Mouse (Mus musculus): Measurements from ENCODE around the gene Usp36.
A peak's percentile ranks its signal among the peaks of the same experiment; 100 is the strongest.

The Usp36 gene

GRCm38 (mm10) chr11:118248150-118249011, 41.7 kb downstream of the Usp36 start, which contains the start of gene Cyth1:
Gene Cyth1, minus strand, starts transcription at chr11:118248592.
- peak; percentile 100 for DNase-seq (ENCODE audit: low read depth)

DNA sequence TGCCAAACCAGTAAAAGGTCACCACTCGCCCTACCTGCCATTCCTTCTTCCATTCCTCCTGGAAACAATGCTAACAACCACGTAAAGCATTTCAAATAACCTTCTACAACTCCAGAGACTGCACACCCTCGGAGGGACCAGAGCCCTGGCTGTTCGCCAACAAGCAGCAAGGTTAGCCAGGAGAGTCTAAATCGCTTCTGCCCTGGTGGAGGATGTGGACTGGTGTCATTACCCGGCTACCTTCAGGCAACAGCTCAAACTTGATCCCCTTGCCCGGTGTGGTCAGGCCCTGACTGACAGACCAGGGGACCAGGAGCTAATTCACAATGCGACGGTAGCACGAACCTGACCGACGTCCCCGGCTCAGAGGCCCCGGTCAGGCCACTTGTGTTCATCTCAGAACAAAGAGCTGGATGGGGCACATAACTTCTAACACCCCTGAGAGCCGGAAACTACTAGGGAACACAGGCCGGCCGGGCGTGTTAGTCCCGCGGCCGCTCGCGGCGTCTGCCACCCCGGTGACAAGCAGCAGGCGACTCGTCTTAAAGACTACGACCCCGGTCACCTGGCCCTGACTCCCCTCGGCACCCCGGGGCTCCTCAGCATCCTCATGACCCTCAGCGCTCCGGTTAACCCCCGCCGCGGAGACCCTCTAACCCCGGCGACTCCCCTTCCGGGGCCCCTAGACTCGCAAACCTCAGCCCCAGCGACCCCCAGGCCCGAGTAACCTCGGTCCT, 42.5 kb downstream of the Usp36 start:
- DNase-seq (ENCODE audit: low read depth), result peak; percentile 66

DNA sequence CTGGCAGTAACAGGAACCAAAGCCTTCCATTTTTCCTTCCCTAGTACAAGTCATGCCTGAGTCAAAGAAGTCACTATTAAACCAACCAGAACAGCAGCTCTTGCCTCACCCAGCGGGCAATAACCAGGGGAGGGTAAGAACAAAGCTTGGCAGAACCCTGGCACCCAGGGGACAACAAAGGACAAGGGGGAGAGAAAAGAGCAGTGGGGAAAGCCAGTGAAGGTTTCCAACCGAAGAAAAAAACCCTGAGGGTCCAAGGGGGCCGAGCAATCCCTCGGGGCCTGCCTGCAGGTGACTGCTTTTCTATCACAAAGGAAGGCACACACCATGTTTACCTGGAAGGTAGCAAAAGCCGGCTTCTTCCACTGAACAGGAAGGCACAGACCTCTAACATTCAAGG, 43.3 kb downstream of the Usp36 start:
- DNase-seq (ENCODE audit: low read depth), result no peak

- DNase-seq (ENCODE audit: low read depth), result no peak
These were observed 44.9 kb downstream of the Usp36 start for GRCm38 (mm10) chr11:118245130-118245529.

DNA sequence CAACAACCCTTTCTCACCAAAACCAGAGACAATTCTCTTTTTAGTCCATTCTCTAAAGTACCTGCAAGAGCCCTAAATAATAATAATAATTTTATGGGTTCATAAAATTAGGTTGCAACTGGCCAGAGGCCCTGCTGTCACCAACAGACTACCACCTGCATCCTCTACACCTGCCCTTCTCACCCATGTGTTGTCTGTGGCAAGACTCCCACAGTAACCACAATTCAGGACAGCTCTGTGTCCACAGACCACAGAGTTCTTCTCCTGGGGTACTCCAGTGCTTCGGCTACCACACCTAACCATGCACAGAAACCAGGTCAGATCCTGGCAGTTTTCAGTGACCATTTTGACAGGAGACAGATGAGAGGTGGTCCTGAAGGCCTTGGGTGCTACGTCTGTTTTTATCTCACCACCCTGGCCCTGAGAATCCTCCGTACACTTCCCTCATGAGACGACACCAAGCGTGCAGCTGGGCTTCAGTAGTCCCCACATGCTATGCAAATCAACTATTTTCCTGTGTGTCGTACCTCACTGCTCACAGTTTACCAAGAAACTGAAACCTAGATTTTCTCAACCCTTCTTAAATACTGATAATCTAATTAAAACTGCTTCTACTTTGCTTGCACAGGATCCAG, 46.3 kb downstream of the Usp36 start:
- DNase-seq (ENCODE audit: low read depth), result no peak

GRCm38 (mm10) chr11:118242506-118242905, 47.5 kb downstream of the Usp36 start:
- DNase-seq (ENCODE audit: low read depth), result no peak

DNA sequence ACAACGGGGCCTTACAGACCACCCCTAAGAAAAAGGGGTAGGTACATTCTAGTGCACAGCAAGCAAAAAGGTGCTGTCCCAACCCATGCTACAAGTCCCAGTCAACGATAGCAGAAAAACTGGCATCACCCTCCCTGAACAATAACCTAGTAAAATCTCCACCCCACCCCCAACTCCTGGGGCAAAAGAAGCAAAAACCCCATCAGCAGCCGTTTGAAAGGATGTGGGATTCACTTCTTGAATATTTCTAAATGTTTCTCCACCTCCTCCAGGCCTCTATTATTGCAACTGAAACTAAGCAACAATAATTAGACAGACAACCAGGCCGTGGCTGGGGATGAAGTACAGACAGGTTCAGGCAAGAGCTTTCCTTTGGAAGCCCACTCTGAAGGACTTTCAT, 49.7 kb downstream of the Usp36 start:
- DNase-seq (ENCODE audit: low read depth), result no peak

GRCm38 (mm10) chr11:118239281-118240198, 50.5 kb downstream of the Usp36 start:
- DNase-seq (ENCODE audit: low read depth), result no peak

- peak; percentile 72 for DNase-seq (ENCODE audit: low read depth)
These were observed 53.4 kb downstream of the Usp36 start for GRCm38 (mm10) chr11:118236520-118237190.

- no peak for DNase-seq (ENCODE audit: low read depth)
These were observed 55.1 kb downstream of the Usp36 start for GRCm38 (mm10) chr11:118234929-118235328.

DNA sequence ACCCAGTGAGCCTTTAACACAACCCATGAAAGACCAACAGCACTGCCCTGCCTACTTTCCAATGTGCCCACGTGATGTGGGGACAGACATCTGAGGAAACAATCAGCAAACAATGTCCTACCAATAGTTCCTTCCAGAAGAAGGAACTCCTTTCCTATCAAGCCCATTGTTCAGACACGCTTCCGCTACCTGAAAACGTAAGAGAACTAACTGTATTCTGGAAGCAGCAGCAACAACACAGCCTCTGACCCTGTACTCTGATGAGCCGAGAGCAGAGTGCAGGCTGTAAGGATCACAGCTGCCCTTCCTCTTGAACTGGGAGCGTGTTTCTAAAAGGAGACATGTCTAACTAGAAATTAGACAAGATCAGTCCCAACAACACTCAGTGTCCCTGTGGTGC, 55.5 kb downstream of the Usp36 start:
- DNase-seq (ENCODE audit: low read depth), result no peak

- DNase-seq (ENCODE audit: low read depth), result no peak
These were observed 56.1 kb downstream of the Usp36 start for GRCm38 (mm10) chr11:118233924-118234323.

- DNase-seq (ENCODE audit: low read depth), result peak; percentile 90
These were observed 57.7 kb downstream of the Usp36 start for GRCm38 (mm10) chr11:118232314-118232831.

- DNase-seq (ENCODE audit: low read depth), result no peak
These were observed 60.1 kb downstream of the Usp36 start for GRCm38 (mm10) chr11:118229941-118230340.

DNA sequence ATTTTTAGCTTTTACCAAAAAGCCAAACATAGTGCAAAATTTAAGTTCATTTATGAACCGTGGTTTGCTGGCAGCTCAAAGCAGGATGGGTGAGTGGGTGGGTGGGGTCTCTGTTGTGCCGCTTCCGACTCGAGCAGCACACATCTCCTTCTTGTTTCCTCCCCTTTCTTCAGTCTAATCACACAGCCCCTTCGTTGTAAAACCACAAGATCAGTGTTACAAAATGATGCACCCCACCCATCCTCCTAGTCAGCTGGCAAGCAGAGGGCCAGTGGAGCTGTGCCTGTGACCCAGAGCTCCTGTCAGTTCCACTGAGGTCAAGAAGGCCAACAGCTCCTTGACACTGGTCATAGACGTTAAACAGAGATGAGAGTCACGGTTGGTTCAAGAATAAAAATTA, 62.4 kb downstream of the Usp36 start:
- peak; percentile 70 for DNase-seq (ENCODE audit: low read depth)

- DNase-seq (ENCODE audit: low read depth), result no peak
These were observed 63.2 kb downstream of the Usp36 start for GRCm38 (mm10) chr11:118226850-118227249.

- DNase-seq (ENCODE audit: low read depth), result no peak
These were observed 64.2 kb downstream of the Usp36 start for GRCm38 (mm10) chr11:118225862-118226261.

DNA sequence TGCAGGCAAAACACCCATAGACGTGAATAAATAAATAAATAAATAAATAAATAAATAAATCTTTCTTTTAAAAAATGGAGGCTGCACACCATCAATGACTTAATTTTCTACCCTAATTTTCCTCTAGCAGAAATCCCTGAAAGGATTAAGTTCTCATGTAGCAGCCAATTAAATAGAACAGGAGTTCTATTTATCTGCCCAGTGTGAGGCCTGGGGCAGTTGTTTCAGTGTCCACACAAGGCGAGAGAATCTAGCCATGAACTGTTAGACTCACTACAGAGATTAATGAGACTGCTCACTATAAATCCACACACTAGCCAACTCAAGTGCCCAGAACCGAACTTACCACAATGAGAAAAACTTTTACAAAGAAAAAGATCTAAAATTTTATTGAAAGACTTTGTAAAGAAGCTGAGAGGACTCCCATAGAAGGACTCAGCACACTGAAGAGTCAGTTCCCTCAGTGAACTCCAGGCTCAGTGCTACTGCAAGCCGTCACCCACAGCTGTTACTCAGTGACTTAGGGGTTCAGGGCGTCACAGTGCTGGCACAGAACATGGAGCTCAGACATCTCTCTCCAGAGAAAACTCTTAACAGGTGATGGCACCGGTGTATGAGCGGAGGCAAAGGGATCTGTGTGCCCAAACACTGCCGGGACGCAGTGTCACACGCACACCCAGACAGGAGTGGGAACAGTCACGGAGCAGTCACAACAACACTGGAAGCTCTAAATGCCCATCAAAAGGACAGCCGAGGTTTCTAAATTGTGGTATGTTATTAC, 64.8 kb downstream of the Usp36 start:
- no peak for DNase-seq (ENCODE audit: low read depth)

DNA sequence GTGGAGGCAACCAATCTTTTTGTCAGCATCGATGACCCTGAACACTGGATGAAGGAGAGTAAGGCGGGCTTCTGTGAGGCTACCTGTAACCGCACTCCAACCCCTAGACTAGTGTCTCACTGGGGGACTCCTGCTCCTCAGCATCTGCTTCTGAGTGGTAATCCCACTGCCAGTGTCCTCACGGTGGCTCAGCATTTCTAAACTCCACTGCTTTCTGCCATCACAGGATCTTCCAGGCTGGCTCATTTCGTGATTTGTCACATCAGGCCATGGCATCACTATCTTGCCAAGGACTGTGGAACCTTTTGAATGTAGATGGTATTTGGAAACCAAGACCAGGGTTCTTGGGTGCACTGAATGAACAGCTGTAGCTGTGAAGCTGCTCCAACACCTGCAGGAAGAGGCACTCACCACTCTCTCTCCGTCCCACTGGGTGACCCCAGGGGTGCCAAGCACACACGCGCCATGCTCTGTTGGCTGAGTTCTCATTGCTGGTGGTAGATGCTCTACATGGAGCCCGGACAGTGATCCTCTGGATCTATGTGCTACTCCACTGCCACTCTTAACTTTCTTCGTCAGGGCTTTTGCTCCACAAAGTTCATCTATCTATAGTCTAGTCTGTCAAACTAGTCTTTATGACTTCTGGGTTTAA, 66.5 kb downstream of the Usp36 start:
- DNase-seq (ENCODE audit: low read depth), result no peak

All from 416B (cell line).